Mouse (Mus musculus) MEL (cell line): ENCODE measurements around the gene Foxn2.

Source experiments
- MYC ChIP-seq: IDR thresholded peaks from 2 replicates; pipeline ENCODE4 v1.6.1; 2011; ENCODE audit warnings: low read depth, mild to moderate bottlenecking, low read length, improper control_type of control experiment, moderate library complexity
- POLR2A ChIP-seq, 2 experiments: IDR thresholded peaks; 2 replicates each; pipeline ENCODE4 v1.6.1; 2011 to 2012; ENCODE audit warnings: low read length in 2 of 2, mild to moderate bottlenecking in 2 of 2, control low read depth in 1 of 2, improper control_type of control experiment in 1 of 2, low read depth in 1 of 2, moderate library complexity in 1 of 2; ENCODE audit not compliant: control insufficient read depth in 1 of 2, insufficient read depth in 1 of 2, poor library complexity in 1 of 2
- POLR2AphosphoS2 ChIP-seq: IDR thresholded peaks from 2 replicates; pipeline ENCODE4 v1.6.1; 2011; ENCODE audit warnings: low read length, improper control_type of control experiment
- ZMIZ1 ChIP-seq: IDR thresholded peaks from 2 replicates; pipeline ENCODE4 v1.6.1; 2012; ENCODE audit warnings: low read depth, mild to moderate bottlenecking, inconsistent platforms, low read length, improper control_type of control experiment, moderate library complexity

DNA sequence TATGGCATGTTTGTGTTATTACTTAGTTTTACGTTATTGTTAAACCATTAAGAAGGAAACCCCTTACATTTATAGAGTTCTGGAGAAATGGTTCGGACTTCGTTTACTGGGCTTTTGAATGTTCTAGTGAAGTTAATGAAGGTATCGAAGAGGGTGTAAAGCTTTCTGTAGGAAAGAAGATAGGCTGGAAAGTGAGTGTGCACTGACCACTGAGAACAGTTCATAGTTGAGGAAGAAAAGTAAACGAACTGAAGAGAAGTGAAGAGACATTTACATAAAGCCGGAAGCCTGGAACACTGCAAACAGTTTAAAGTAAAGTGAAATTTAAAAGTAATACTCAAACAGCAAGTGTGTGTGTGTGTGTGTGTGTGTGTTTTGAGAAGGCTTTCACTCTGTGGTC lies 2.1 kb downstream of the Foxn2 start:
- TF ChIP-seq POLR2AphosphoS2: no peak
- no peak for TF ChIP-seq ZMIZ1
- 0 out of 2 replicates have a peak, but pooled peaks have one; percentile 23 for TF ChIP-seq MYC
- no peak for TF ChIP-seq POLR2A (IDR thresholded peaks at IDR 0.05; ENCODE audit: control insufficient read depth in 1 of 2, insufficient read depth in 1 of 2, low read depth in 1 of 2, low read length in 2 of 2, poor library complexity in 1 of 2)
